Mouse (Mus musculus): ENCODE results near the gene Fam104a.

The Fam104a gene

GRCm38 (mm10) chr11:113631862-113632261 is 52.1 kb downstream of the Fam104a start:
- DNase-seq (ENCODE audit: low spot score in 2 of 2), result no peak

GRCm38 (mm10) chr11:113631302-113631701 is 52.7 kb downstream of the Fam104a start:
- no peak for DNase-seq (ENCODE audit: low spot score in 2 of 2)

- DNase-seq (ENCODE audit: low spot score in 2 of 2), result no peak
These were observed 53.3 kb downstream of the Fam104a start for GRCm38 (mm10) chr11:113630642-113631041.

DNA sequence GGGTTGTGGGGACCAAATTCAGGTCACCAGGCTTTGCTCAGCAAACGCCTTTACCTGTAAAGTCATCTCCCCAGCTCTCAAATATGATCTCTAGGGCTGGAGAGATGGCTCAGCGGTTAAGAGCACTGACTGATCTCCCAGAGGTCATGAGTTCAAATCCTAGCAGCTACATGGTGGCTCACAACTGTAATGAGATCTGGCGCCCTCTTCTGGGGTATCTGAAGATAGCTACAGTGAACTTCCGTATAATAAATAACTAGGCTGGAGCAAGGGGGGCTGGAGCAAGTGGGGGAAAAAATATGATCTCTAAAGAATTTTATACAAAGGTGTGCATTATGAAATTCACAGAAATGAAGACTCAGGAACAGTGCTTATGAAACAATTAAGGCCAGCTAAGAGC is 56.2 kb downstream of the Fam104a start:
- no peak for DNase-seq (ENCODE audit: low spot score in 2 of 2)

GRCm38 (mm10) chr11:113625437-113625836 is 58.5 kb downstream of the Fam104a start:
- no peak for DNase-seq (ENCODE audit: low spot score in 2 of 2)

- no peak for DNase-seq (ENCODE audit: low spot score in 2 of 2)
These were observed 61.9 kb downstream of the Fam104a start for GRCm38 (mm10) chr11:113622028-113622427.

DNA sequence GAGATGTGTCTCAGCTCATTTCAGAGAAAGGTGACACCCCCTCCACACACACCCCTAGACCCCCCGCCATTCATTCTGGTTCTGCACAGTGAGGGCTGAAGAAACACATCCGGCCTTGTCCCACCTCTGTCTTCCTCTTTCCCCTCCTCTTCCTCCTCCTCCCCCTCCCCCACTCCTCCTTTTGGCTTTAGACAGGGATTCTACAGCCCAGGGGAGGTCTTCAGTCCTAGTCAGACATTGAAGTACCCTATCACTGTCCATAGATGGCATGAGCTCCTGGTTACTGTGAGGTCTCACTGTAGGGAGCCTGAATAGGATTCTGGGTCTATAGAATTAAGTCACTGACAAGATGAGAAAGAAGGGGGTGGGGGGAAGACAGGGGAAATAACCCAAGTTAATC is 63.0 kb downstream of the Fam104a start:
- DNase-seq (ENCODE audit: low spot score in 2 of 2), result no peak

DNA sequence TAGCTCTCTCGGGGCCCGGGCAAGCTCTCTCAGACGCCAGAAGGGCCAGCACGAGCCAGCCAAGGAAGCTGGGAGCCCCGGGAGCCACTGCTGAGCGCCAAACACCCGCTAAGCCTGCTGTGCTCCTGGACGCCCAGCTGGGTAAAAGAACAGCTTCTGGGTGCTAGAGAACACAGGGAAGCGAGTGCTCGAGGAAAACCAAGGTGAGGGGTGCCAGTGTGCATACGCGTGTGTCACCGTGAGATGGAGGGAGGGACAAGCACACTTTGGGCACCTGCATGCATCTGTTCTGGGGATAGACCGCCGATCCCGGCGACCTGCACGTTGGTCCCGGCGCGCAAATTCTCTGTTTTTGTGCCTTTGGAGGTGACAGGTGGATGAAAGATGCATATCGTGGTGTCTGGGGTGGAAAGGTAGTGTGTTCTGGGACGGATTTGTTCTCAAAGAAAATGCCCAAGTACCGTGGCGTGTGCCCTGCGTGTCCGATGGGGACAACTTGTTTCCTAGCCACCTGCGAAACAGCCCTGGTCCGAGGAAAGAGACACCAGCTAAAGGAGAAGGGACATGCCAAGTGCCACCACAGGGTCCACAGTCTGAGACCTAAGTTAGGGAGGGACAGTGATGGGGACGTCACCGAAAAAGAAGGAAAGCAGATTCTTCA is 64.4 kb downstream of the Fam104a start:
- no peak for DNase-seq (ENCODE audit: low spot score in 2 of 2)

DNA sequence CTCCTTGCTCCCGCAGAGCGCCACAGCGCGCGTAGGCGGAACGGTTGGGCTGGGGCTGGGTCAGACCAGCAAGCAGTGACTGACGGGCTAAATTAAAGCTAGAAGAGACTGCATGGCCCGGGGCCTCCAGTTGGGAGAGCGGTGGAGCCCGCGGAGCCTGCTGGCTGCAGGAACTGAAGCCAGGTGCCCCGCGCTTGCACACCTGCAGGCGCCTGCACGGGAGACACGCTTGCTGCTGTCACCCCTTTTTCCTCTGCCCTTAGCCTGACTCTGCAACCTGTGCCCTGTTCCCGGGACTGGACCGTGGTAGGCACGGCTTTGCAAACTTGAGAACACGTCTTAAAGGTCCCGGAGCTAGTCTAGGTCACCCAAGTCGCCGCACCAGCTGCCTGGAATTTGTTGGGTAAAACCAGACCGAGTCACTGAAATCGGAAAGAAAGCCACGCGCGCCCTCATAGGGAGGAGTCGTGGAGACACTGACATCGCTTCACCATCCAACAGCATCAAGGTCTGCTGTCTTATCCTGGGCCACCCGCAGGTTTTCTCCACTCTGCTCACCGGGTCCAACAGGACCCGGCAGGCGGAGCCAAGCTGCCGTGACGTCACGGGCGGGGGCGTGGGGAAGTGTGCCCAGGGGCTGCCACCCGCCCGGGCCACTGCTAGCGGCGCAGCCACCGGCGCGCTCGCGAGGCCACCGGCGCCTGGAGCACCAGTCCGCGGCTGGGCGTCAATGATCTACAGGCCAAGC is 65.1 kb downstream of the Fam104a start, which contains the start of gene Sstr2:
Gene Sstr2 (plus strand): TSS at position 671 of the 748 bp plus-strand sequence.
- peak; percentile 87 to 89 for DNase-seq (ENCODE audit: low spot score in 2 of 2)

DNA sequence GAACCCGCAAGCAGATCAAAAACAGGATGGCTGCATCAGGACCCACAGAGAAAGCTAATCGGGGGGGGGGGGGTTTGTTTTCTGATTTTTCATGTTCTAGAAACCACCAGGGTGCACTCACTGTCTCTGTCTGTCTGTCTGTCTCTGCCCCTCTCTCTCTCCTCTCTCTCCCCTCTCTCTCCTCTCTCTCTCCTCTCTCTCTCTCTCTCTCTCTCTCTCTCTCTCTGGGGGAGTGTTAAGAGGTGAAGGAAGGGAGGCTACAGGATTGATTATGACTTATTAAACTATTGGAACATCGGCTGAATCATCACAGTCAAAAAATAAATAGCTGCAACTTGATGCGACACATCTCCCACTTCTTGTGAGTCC is 65.7 kb downstream of the Fam104a start:
- no peak for DNase-seq (ENCODE audit: low spot score in 2 of 2)

- DNase-seq (ENCODE audit: low spot score in 2 of 2), result peak; percentile 75 to 81
These were observed 66.6 kb downstream of the Fam104a start for GRCm38 (mm10) chr11:113617132-113617911.

- DNase-seq (ENCODE audit: low spot score in 2 of 2), result no peak
These were observed 69.5 kb downstream of the Fam104a start for GRCm38 (mm10) chr11:113614476-113614875.

DNA sequence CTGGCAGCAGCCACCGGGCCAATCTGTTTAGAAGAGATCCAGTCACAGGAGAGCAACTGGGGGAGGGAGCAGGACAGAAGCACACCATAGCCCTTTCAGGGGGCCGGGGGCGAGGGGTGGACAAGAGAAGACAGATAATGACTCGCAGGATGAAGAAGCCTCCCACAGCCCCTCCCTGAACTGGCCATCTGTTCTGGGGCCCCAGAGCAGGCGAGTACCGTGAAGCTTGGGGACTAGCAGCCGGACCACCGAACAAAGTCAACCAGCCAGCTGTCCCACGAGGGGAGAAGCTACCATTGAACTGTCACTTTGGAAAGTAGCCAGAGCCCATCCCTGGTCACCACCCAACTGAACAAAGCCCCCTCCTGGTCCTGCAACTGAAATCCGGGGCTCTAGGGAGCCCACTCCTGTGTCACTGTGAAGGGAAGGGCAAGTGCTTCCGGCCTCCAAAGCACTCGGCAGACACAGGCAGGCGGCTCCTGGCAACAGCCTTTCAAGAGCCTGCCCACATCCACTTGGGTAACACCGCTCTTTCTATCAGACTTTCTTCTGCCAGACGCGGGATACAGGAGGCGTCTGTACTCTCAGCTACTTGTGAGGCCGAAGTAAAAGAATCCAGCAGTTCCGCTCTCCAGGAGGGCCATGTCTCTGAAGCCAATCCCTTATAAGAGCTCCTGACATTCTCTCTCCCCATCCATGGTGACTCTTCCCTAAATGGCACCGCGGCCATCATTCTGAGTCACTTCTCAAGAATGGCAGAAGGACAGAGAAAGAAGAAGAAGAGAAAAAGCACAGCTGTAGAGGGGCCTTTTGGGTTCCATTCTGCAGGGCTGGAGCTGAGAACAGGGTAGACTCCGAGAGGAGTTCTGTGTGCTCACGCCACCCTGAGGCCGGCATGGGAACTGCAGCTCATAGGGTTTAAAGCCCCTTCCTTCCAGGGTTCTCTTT is 72.0 kb downstream of the Fam104a start:
- peak; percentile 56 to 74 for DNase-seq (ENCODE audit: low spot score in 2 of 2)

All from right cerebral cortex, postnatal 10 days (tissue).